Mouse (Mus musculus): ENCODE results near the gene Olfr1355.
"Not testable (repeated sequence)": the region's sequence is repeated elsewhere in the genome, so short reads cannot be mapped to it uniquely, and the experiment has no call there.

Olfr1355 gene

DNA sequence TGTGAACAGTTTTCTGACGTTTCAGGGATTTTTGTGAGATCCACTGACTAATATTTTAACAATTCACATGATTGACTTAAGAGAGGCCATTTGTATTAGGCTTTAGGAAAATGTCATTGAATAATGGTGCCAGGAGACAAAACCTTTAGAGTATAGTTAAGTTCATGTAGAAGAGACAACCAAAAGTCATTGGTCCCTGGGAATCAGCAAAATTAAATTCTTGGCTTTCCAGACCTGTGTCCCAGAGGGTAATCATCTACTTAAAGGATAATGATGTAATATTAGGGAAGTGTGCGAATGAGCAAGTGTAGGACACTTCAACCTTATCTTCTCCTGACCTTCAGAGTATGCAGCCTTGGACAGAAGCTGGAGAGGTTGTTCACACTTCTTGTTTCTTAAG lies at the start of gene Olfr1355:
Gene Olfr1355 (plus strand): TSS at position 301 of the 400 bp plus-strand sequence.
- DNase-seq (ENCODE audit: low spot score in 2 of 2), result no peak

DNA sequence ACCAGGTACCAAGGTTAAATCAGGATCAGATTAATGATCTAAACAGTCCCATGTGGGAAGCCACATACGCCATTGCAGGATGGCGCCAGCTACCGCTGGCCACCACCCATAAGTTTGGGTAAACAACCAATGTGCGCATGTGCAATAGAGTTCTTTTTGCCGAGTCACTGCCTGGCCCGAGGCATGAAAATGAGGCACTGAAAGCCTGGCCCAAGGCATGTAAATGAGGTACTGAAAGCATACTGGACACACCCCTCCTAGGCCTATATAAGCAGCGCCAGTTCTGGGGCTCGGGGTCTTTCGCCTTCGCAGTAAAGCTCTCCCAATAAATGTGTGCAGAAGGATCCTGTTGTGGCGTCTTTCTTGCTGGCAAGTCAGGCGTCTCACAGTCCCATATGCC lies 34.9 kb upstream of the Olfr1355 start:
- not testable (repeated sequence) for DNase-seq (ENCODE audit: low spot score in 2 of 2)

DNA sequence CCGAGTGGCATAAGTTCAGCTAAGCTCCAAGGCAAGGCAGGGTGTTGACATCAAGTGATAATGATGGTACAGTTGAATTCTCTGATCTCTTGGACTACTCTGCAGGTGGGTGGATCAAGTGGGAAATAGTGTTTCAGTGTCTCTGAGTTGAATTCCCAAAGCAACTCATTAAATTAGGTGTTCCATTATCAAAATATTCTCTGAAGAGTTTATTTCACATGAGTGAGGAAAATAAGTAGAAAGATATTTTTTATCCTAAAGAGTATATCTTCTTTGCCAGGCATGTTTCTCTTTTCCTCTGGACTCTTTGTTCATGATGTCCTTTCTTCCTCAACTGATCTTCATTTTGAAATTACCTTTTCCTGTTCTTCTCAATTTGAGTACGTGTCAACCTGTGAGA lies 23.3 kb upstream of the Olfr1355 start, which contains the start of gene Olfr1356:
Gene Olfr1356 (minus strand): TSS at position 101 of the 400 bp plus-strand sequence.
- no peak for DNase-seq (ENCODE audit: low spot score in 2 of 2)

DNA sequence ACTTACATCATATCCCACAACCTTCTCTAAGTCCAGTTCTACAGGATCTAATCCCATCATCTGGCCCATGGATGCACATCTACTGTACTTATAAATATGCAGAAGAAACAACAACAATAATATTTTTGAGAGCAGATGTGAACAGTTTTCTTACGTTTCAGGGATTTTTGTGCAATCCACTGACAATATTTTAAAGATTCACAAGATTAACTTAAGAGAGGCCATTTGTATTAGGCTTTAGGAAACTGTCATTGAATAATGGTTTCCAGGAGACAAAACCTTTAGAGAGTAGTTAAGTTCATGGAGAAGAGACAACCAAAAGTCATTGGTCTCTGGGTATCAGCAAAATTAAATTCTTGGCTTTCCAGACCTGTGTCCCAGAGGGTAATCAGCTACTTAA lies 37.5 kb downstream of the Olfr1355 start, which contains the start of gene Olfr1354:
Gene Olfr1354 (plus strand): TSS at position 301 of the 400 bp plus-strand sequence.
- not testable (repeated sequence) for DNase-seq (ENCODE audit: low spot score in 2 of 2)
